Mouse (Mus musculus) right cerebral cortex, postnatal 10 days (tissue): ENCODE results near the gene Pdlim1.
"Not testable (repeated sequence)": the region's sequence is repeated elsewhere in the genome, so short reads cannot be mapped to it uniquely, and the experiment has no call there.

Experiments used
- DNase-seq, 2 experiments: peaks; one replicate each; pipeline ENCODE4 v3.0.0; 2021; ENCODE audit warnings: low spot score in 2 of 2

Pdlim1 gene

GRCm38 (mm10) chr19:40240838-40241689, 30.6 kb downstream of the Pdlim1 start:
- DNase-seq = peak; percentile 66 to 76

- DNase-seq = no peak
Measured at GRCm38 (mm10) chr19:40240360-40240759, 31.3 kb downstream of the Pdlim1 start.

- DNase-seq = no peak
Measured at GRCm38 (mm10) chr19:40238175-40238850, 33.3 kb downstream of the Pdlim1 start.

- peak in 1 of 2 experiments; percentile 8 for DNase-seq
Measured at GRCm38 (mm10) chr19:40232560-40232959, 39.1 kb downstream of the Pdlim1 start.

GRCm38 (mm10) chr19:40231825-40232541, 39.7 kb downstream of the Pdlim1 start:
- peak in 1 of 2 experiments; percentile 13 for DNase-seq

GRCm38 (mm10) chr19:40231074-40231738, 40.4 kb downstream of the Pdlim1 start:
- peak in 1 of 2 experiments; percentile 15 for DNase-seq

- peak in 1 of 2 experiments; percentile 12 for DNase-seq
Measured at GRCm38 (mm10) chr19:40226516-40227151, 45.0 kb downstream of the Pdlim1 start.

GRCm38 (mm10) chr19:40225761-40226110, 45.9 kb downstream of the Pdlim1 start:
- peak in 1 of 2 experiments; percentile 27 for DNase-seq

GRCm38 (mm10) chr19:40225102-40225760, 46.4 kb downstream of the Pdlim1 start:
- DNase-seq = peak; percentile 73 to 88

GRCm38 (mm10) chr19:40222307-40222706, 49.3 kb downstream of the Pdlim1 start:
- not testable (repeated sequence) for DNase-seq

GRCm38 (mm10) chr19:40220878-40221277, 50.8 kb downstream of the Pdlim1 start:
- DNase-seq = no peak

- not testable (repeated sequence) for DNase-seq
Measured at GRCm38 (mm10) chr19:40202947-40203346, 68.7 kb downstream of the Pdlim1 start.

GRCm38 (mm10) chr19:40190596-40190995, 81.0 kb downstream of the Pdlim1 start:
- DNase-seq = peak; percentile 24 to 31

- no peak for DNase-seq
Measured at GRCm38 (mm10) chr19:40187160-40187559, 84.5 kb downstream of the Pdlim1 start, which contains the start of gene Cyp2c70. Gene Cyp2c70, minus strand, starts transcription at chr19:40187333.

GRCm38 (mm10) chr19:40183600-40183999, 88.0 kb downstream of the Pdlim1 start:
- peak; percentile 25 to 31 for DNase-seq

- no peak for DNase-seq
Measured at GRCm38 (mm10) chr19:40178311-40178710, 93.3 kb downstream of the Pdlim1 start.
